Mouse (Mus musculus) MEL (cell line): ENCODE measurements at regions not wholly inside any gene's neighbourhood (a gene's known extent, or its start where the extent isn't known, plus 50 kb on each side); places are given as distances from the start of the nearest gene placed in this dataset.

Experiments
- DNase-seq: peaks from one replicate; pipeline ENCODE4 v3.0.0; 2011; ENCODE audit warnings: low read depth, low spot score
- H3K27ac ChIP-seq: 2 replicates; pipeline ENCODE4 v1.5.1; 2012; ENCODE audit warnings: low read depth, mild to moderate bottlenecking, control low read depth, low read length, moderate library complexity; ENCODE audit not compliant: control insufficient read depth
- H3K27me3 ChIP-seq, 2 experiments: fragments of 150-350 bp in 1 of 2; sonication (generic) in 1 of 2; 2 replicates each; pipeline ENCODE4 v1.6.1; 2012; ENCODE audit warnings: low read length in 2 of 2, mild to moderate bottlenecking in 2 of 2, improper control_type of control experiment in 1 of 2, moderate library complexity in 1 of 2; ENCODE audit not compliant: insufficient read depth in 2 of 2, control insufficient read depth in 1 of 2
- H3K36me3 ChIP-seq, 2 experiments: 2 replicates each; pipeline ENCODE4 v1.6.1; 2012 to 2014; ENCODE audit warnings: low read length in 2 of 2, improper control_type of control experiment in 1 of 2, inconsistent platforms in 1 of 2, mild to moderate bottlenecking in 1 of 2; ENCODE audit not compliant: insufficient read depth in 2 of 2, control insufficient read depth in 1 of 2
- H3K4me1 ChIP-seq, 2 experiments: fragments of 150-350 bp in 1 of 2; sonication (generic) in 1 of 2; 2 replicates each; pipeline ENCODE4 v1.6.1; 2012; ENCODE audit warnings: low read length in 2 of 2, improper control_type of control experiment in 1 of 2, mild to moderate bottlenecking in 1 of 2; ENCODE audit not compliant: insufficient read depth in 2 of 2, control insufficient read depth in 1 of 2
- H3K4me3 ChIP-seq, 2 experiments: fragments of 150-350 bp in 1 of 2; sonication (generic) in 1 of 2; 2 replicates each; pipeline ENCODE4 v1.5.1; 2012; ENCODE audit warnings: low read depth in 2 of 2, low read length in 2 of 2, mild to moderate bottlenecking in 2 of 2, moderate library complexity in 2 of 2, control low read depth in 1 of 2, improper control_type of control experiment in 1 of 2; ENCODE audit not compliant: control insufficient read depth in 1 of 2, insufficient read depth in 1 of 2
- H3K79me2 ChIP-seq: 2 replicates; pipeline ENCODE4 v1.6.1; 2012; ENCODE audit warnings: mild to moderate bottlenecking, low read length, moderate library complexity; ENCODE audit not compliant: control insufficient read depth, poor library complexity, insufficient read depth
- H3K9ac ChIP-seq: 2 replicates; pipeline ENCODE4 v1.6.1; 2012; ENCODE audit warnings: low read depth, mild to moderate bottlenecking, control low read depth, low read length, moderate library complexity; ENCODE audit not compliant: control insufficient read depth, poor library complexity, severe bottlenecking
- H3K9me3 ChIP-seq: fragments of 150-350 bp; sonication (generic); replicated peaks from 2 replicates; pipeline ENCODE4 v1.6.1; 2012; ENCODE audit warnings: mild to moderate bottlenecking, low read length, improper control_type of control experiment, moderate library complexity; ENCODE audit not compliant: insufficient read depth
- CHD1 ChIP-seq: IDR thresholded peaks from 2 replicates; pipeline ENCODE4 v1.6.1; 2012; ENCODE audit warnings: low read depth, mild to moderate bottlenecking, inconsistent platforms, low read length, improper control_type of control experiment
- CTCF ChIP-seq, 3 experiments: IDR thresholded peaks in 2 of 3; conservative IDR thresholded peaks in 1 of 3; 2 replicates each; pipeline ENCODE4 v1.5.1; 2011 to 2012; ENCODE audit warnings: low read length in 3 of 3, low read depth in 2 of 3, mild to moderate bottlenecking in 2 of 3, improper control_type of control experiment in 1 of 3, inconsistent platforms in 1 of 3, mixed read lengths in 1 of 3, moderate library complexity in 1 of 3; ENCODE audit not compliant: control insufficient read depth in 1 of 3, insufficient read depth in 1 of 3, poor library complexity in 1 of 3, severe bottlenecking in 1 of 3
- ELF1 ChIP-seq: IDR thresholded peaks from 2 replicates; pipeline ENCODE4 v1.6.1; 2014; ENCODE audit warnings: low read depth, mild to moderate bottlenecking, inconsistent platforms, low read length, improper control_type of control experiment, moderate library complexity
- GABPA ChIP-seq: IDR thresholded peaks from 2 replicates; pipeline ENCODE4 v1.6.1; 2012; ENCODE audit warnings: low read depth, mild to moderate bottlenecking, inconsistent platforms, low read length, improper control_type of control experiment, moderate library complexity
- MAFK ChIP-seq: IDR thresholded peaks from 2 replicates; pipeline ENCODE4 v1.6.1; 2011; ENCODE audit warnings: low read depth, mild to moderate bottlenecking, low read length, improper control_type of control experiment, borderline replicate concordance
- MAX ChIP-seq: IDR thresholded peaks from 2 replicates; pipeline ENCODE4 v1.6.1; 2011; ENCODE audit warnings: low read length, improper control_type of control experiment
- MAZ ChIP-seq: IDR thresholded peaks from 2 replicates; pipeline ENCODE4 v1.6.1; 2012; ENCODE audit warnings: low read depth, mild to moderate bottlenecking, inconsistent platforms, low read length, improper control_type of control experiment
- MEF2A ChIP-seq: IDR thresholded peaks from 2 replicates; pipeline ENCODE4 v1.6.1; 2014; ENCODE audit warnings: low read depth, mild to moderate bottlenecking, inconsistent platforms, low read length, improper control_type of control experiment; ENCODE audit not compliant: poor library complexity, insufficient replicate concordance, severe bottlenecking; ENCODE audit errors: extremely low read depth
- NRF1 ChIP-seq: IDR thresholded peaks from 2 replicates; pipeline ENCODE4 v1.6.1; 2014; ENCODE audit warnings: low read depth, mild to moderate bottlenecking, inconsistent platforms, low read length, improper control_type of control experiment, moderate library complexity; ENCODE audit not compliant: poor library complexity, insufficient read depth, severe bottlenecking
- POLR2A ChIP-seq, 2 experiments: IDR thresholded peaks; 2 replicates each; pipeline ENCODE4 v1.6.1; 2011 to 2012; ENCODE audit warnings: low read length in 2 of 2, mild to moderate bottlenecking in 2 of 2, control low read depth in 1 of 2, improper control_type of control experiment in 1 of 2, low read depth in 1 of 2, moderate library complexity in 1 of 2; ENCODE audit not compliant: control insufficient read depth in 1 of 2, insufficient read depth in 1 of 2, poor library complexity in 1 of 2
- POLR2AphosphoS5 ChIP-seq: IDR thresholded peaks from 2 replicates; pipeline ENCODE4 v1.6.1; 2012; ENCODE audit warnings: low read depth, borderline replicate concordance, mild to moderate bottlenecking, inconsistent platforms, low read length, moderate library complexity, mixed read lengths
- TAL1 ChIP-seq: IDR thresholded peaks from 2 replicates; pipeline ENCODE4 v1.6.1; 2012; ENCODE audit warnings: mild to moderate bottlenecking, inconsistent platforms, low read length, moderate library complexity, mixed read lengths
- TBP ChIP-seq: IDR thresholded peaks from 2 replicates; pipeline ENCODE4 v1.8.0; 2011; ENCODE audit warnings: low read depth, low read length, improper control_type of control experiment
- TCF12 ChIP-seq: IDR thresholded peaks from 2 replicates; pipeline ENCODE4 v1.6.1; 2014; ENCODE audit warnings: low read depth, mild to moderate bottlenecking, inconsistent platforms, low read length, improper control_type of control experiment, moderate library complexity
- UBTF ChIP-seq: IDR thresholded peaks from 2 replicates; pipeline ENCODE4 v1.6.1; 2012; ENCODE audit warnings: low read depth, mild to moderate bottlenecking, inconsistent platforms, low read length, improper control_type of control experiment, moderate library complexity, borderline replicate concordance; ENCODE audit not compliant: insufficient read depth
- USF1 ChIP-seq: IDR thresholded peaks from 2 replicates; pipeline ENCODE4 v1.6.1; 2014; ENCODE audit warnings: low read depth, mild to moderate bottlenecking, inconsistent platforms, low read length, improper control_type of control experiment, moderate library complexity
- USF2 ChIP-seq, 2 experiments: IDR thresholded peaks; 2 replicates each; pipeline ENCODE4 v1.6.1; 2011 to 2012; ENCODE audit warnings: improper control_type of control experiment in 2 of 2, low read length in 2 of 2, borderline replicate concordance in 1 of 2, inconsistent platforms in 1 of 2, low read depth in 1 of 2, mild to moderate bottlenecking in 1 of 2; ENCODE audit not compliant: insufficient read depth in 1 of 2
- ZC3H11A ChIP-seq: IDR thresholded peaks from 2 replicates; pipeline ENCODE4 v1.6.1; 2012; ENCODE audit warnings: low read depth, mild to moderate bottlenecking, inconsistent platforms, low read length, improper control_type of control experiment
- ZMIZ1 ChIP-seq: IDR thresholded peaks from 2 replicates; pipeline ENCODE4 v1.6.1; 2012; ENCODE audit warnings: low read depth, mild to moderate bottlenecking, inconsistent platforms, low read length, improper control_type of control experiment, moderate library complexity
- ZNF384 ChIP-seq: IDR thresholded peaks from 2 replicates; pipeline ENCODE4 v1.6.1; 2012; ENCODE audit warnings: low read depth, mild to moderate bottlenecking, inconsistent platforms, low read length, improper control_type of control experiment

- H3K27ac ChIP-seq, result no peak overlapping the region
- H3K9me3 ChIP-seq, result no peaks in the 10 kb centered on the region
- TF ChIP-seq ZMIZ1, result no peak
- no peak for TF ChIP-seq UBTF
- TF ChIP-seq POLR2AphosphoS5, result no peak
- TF ChIP-seq POLR2A (IDR thresholded peaks at IDR 0.05; ENCODE audit: control insufficient read depth in 1 of 2, insufficient read depth in 1 of 2, low read depth in 1 of 2, low read length in 2 of 2, poor library complexity in 1 of 2), result no peak
- no peak for TF ChIP-seq ELF1
- no peak for TF ChIP-seq NRF1
- no peak for TF ChIP-seq MEF2A
- no peak for TF ChIP-seq MAFK
- no peak overlapping the region for H3K4me3 ChIP-seq
- no peaks in the 10 kb centered on the region for H3K4me1 ChIP-seq
- H3K27me3 ChIP-seq, result no peaks in the 10 kb centered on the region
- no peaks in the 10 kb centered on the region for H3K36me3 ChIP-seq
- no peak for DNase-seq
- no peak overlapping the region for H3K9ac ChIP-seq
- no peaks in the 10 kb centered on the region for H3K79me2 ChIP-seq
These were observed 1612.2 kb downstream of the Pcdh18 start for GRCm38 (mm10) chr3:48144885-48145284.

DNA sequence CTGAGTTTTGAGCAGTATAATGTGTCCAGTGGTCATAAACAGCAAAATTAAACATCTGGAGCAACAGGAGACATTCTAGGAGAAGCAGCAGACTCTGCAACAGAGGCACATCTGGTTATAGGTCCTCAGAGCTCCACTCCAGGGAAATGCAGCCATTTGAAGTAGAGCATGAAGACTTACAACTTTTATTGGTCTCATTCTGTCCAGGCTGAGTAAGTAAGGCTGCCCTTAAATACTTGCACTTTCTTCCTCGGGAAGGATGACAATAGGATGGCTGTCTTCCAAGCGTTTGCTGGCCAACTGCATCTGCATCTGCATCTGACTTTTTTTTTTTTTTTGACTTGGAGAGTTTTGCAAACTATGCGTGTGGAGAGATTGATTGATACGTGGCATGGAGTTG, 1622.2 kb downstream of the Pcdh18 start:
- H3K36me3 ChIP-seq, result no peaks in the 10 kb centered on the region
- H3K9ac ChIP-seq, result no peak overlapping the region
- no peak overlapping the region for H3K4me3 ChIP-seq
- no peaks in the 10 kb centered on the region for H3K9me3 ChIP-seq
- no peaks in the 10 kb centered on the region for H3K4me1 ChIP-seq
- no peak overlapping the region for H3K27ac ChIP-seq
- no peak for DNase-seq
- H3K79me2 ChIP-seq, result no peaks in the 10 kb centered on the region
- H3K27me3 ChIP-seq, result no peaks in the 10 kb centered on the region
- no peak for TF ChIP-seq ZNF384
- TF ChIP-seq TCF12, result no peak
- no peak for TF ChIP-seq USF2 (IDR thresholded peaks at IDR 0.05; ENCODE audit: borderline replicate concordance in 1 of 2, insufficient read depth in 1 of 2, low read depth in 1 of 2, low read length in 2 of 2)
- no peak for TF ChIP-seq TAL1
- TF ChIP-seq MAX, result no peak
- no peak for TF ChIP-seq MAZ
- no peak for TF ChIP-seq CTCF (IDR thresholded peaks at IDR 0.05 in 2 of 3, conservative IDR thresholded peaks at IDR 0.05 in 1 of 3; ENCODE audit: control insufficient read depth in 1 of 3, insufficient read depth in 1 of 3, low read depth in 2 of 3, low read length in 3 of 3, poor library complexity in 1 of 3, severe bottlenecking in 1 of 3)
- TF ChIP-seq USF1, result no peak
- no peak for TF ChIP-seq ELF1
- no peak for TF ChIP-seq CHD1
- no peak for TF ChIP-seq TBP
- TF ChIP-seq GABPA, result no peak
- no peak for TF ChIP-seq ZC3H11A
